Mouse (Mus musculus) Patski (cell line): ENCODE measurements around the gene Taf5l. TPM values are rescaled to one million over a fixed set of nuclear protein-coding genes. Genes with fewer than 3 reads are reported as not detected.
"Not testable (repeated sequence)": the region's sequence is repeated elsewhere in the genome, so short reads cannot be mapped to it uniquely, and the experiment has no call there.

Source experiments
- ATAC-seq: fragments of 100-300 bp; one replicate; pipeline ENCODE4 v1.8.0; 2021
- CTCF ChIA-PET: fragments of 350-600 bp; sonication (Branson Sonifier 250); formaldehyde crosslinking; loops from one replicate; lab custom pipeline; 2022; ENCODE audit warnings: inconsistent platforms; lab: Charles Lee
- POLR2A ChIA-PET: fragments of 350-600 bp; sonication (Branson Sonifier 250); formaldehyde crosslinking; loops from one replicate; lab custom pipeline; 2022; ENCODE audit warnings: antibody characterized with exemption, inconsistent platforms; lab: Charles Lee
- DNase-seq: peaks from one replicate; pipeline ENCODE4 v3.0.0-alpha.2; 2011; ENCODE audit warnings: low read depth, low spot score
- H3K27me3 ChIP-seq: fragments of 371-371 bp; one replicate; pipeline ENCODE4 v1.5.1; 2021
- CTCF ChIP-seq: fragments of 100-300 bp; IDR thresholded peaks from one replicate; pipeline ENCODE4 v1.5.1; 2021
- in situ Hi-C: fragments of 300-500 bp; cut with MboI; formaldehyde crosslinking; loops from 3 replicates; pipeline ENCODE4 v1.11.1; 2018; ENCODE audit warnings: low pct_unique_long_range_greater_than_20kb, mixed read lengths
- polyA plus RNA-seq: library from polyadenylated mRNA; unstranded; gene quantifications from one replicate; pipeline ENCODE4 v1.2.3, GENCODE M21; 2021

Taf5l gene
- polyA plus RNA-seq, 1 experiment from 2014 or later = 28.6 TPM

- in situ Hi-C loops = no loop called here
- CTCF ChIA-PET = interaction anchor here (1.8 kb wide), 1 partner anchor 33 kb away, joined by 6 read pairs; no protein-coding TSS in a partner anchor
- no peaks in the 10 kb centered on the region for H3K27me3 ChIP-seq
These were observed 38.3 kb downstream of the Taf5l start, which contains the start of gene Abcb10 for GRCm38 (mm10) chr8:123982826-123983400. Gene Abcb10 (minus strand): TSS chr8:123983122.

GRCm38 (mm10) chr8:123982291-123982793, 38.9 kb downstream of the Taf5l start:
- ATAC-seq (no peak), DNase-seq (no peak)
- ChIA-PET POLR2A (interaction anchor here (0.9 kb wide), 1 partner anchor 13 kb away, joined by 3 read pairs; no protein-coding TSS in a partner anchor), CTCF (interaction anchor here (1.8 kb wide), 1 partner anchor 32 kb away, joined by 6 read pairs; no protein-coding TSS in a partner anchor)
- H3K27me3 ChIP-seq = no peaks in the 10 kb centered on the region
- no peak for TF ChIP-seq CTCF
- in situ Hi-C loops = no loop called here

More at GRCm38 (mm10) chr8:123982826-123983400, 38.3 kb downstream of the Taf5l start, which contains the start of gene Abcb10:
- POLR2A ChIA-PET = interaction anchor here (0.9 kb wide), 1 partner anchor 12 kb away, joined by 3 read pairs; no protein-coding TSS in a partner anchor
- ATAC-seq (peak; percentile 91), DNase-seq (peak; percentile 73)
- no peak for TF ChIP-seq CTCF

- no peak for TF ChIP-seq CTCF
- DNase-seq (no peak), ATAC-seq (no peak)
- no peaks in the 10 kb centered on the region for H3K27me3 ChIP-seq
- CTCF ChIA-PET = interaction anchor here (1.8 kb wide), 1 partner anchor 31 kb away, joined by 6 read pairs; no protein-coding TSS in a partner anchor
- POLR2A ChIA-PET = no interaction called here
- in situ Hi-C loops = no loop called here
These were observed 39.5 kb downstream of the Taf5l start for GRCm38 (mm10) chr8:123981674-123982073.

DNA sequence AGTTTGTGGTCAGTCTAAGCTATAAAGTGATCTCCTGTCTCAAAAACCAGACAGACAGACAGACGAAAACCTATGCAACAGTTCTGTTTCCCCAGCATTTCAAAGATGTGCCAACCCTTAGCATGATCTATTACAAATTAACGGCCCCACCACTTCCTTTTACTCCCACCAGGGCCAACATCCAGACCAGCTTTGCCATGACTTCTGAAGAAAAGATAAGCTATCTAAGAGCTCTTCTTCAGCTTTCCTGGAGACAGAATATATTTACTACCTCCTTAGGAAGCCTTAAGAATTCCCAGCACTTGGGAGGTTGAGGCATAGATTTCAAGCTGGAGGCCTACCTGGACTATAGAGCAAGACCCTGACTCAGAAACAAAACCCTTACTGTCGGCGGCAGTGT, 41.0 kb downstream of the Taf5l start:
- no peak for TF ChIP-seq CTCF
- no peak for DNase-seq
- in situ Hi-C loops = no loop called here

GRCm38 (mm10) chr8:123978926-123979325, 42.3 kb downstream of the Taf5l start:
- TF ChIP-seq CTCF = no peak
- no peaks in the 10 kb centered on the region for H3K27me3 ChIP-seq
- ChIA-PET CTCF (interaction anchor here (1.0 to 1.3 kb wide), 2 partner anchors 15 to 189 kb away, joined by 3 read pairs; no protein-coding TSS in a partner anchor), POLR2A (no interaction called here)
- no peak for DNase-seq
- in situ Hi-C loops = no loop called here
- ATAC-seq = no peak

More for the DNA sequence above, 41.0 kb downstream of the Taf5l start:
- H3K27me3 ChIP-seq = no peaks in the 10 kb centered on the region
- ChIA-PET POLR2A (interaction anchor here (0.7 kb wide), 1 partner anchor 588 kb away, joined by 4 read pairs; no protein-coding TSS in a partner anchor), CTCF (no interaction called here)
- no peak for ATAC-seq

- DNase-seq (no peak), ATAC-seq (no peak)
- no peaks in the 10 kb centered on the region for H3K27me3 ChIP-seq
- CTCF ChIA-PET = interaction anchor here (1.0 to 1.3 kb wide), 2 partner anchors 16 to 189 kb away, joined by 3 read pairs; no protein-coding TSS in a partner anchor
- in situ Hi-C loops = no loop called here
- POLR2A ChIA-PET = no interaction called here
- TF ChIP-seq CTCF = no peak
These were observed 42.9 kb downstream of the Taf5l start for GRCm38 (mm10) chr8:123978166-123978838.

GRCm38 (mm10) chr8:123977499-123977898, 43.7 kb downstream of the Taf5l start:
- DNase-seq = no peak

DNA sequence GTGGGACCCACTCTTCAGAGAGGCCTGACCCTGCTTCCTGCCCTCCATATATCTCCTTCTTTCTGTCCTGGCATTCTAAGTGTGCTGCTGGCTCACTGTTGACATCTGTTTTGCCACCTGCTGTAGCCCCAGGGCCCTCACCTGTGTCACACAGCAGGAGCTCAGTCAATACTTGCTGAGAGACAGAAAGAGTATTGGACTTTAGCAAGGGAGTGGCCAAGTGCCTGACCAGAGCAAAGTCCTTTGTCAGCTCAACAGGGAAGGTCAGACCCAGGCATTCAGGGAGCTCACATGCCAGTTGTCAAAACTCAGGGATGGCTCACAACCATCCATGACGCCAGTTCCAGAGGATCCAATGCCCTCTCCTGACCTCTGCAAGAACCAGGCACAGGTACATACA, 47.7 kb downstream of the Taf5l start:
- no peaks in the 10 kb centered on the region for H3K27me3 ChIP-seq
- POLR2A ChIA-PET = no interaction called here
- CTCF ChIA-PET = no interaction called here
- DNase-seq (no peak), ATAC-seq (no peak)
- no peak for TF ChIP-seq CTCF
- in situ Hi-C loops = no loop called here

More at GRCm38 (mm10) chr8:123977499-123977898, 43.7 kb downstream of the Taf5l start:
- in situ Hi-C loops = no loop called here
- TF ChIP-seq CTCF = no peak
- no peaks in the 10 kb centered on the region for H3K27me3 ChIP-seq
- ChIA-PET CTCF (interaction anchor here (1.3 kb wide), 1 partner anchor 11 kb away, joined by 5 read pairs; no protein-coding TSS in a partner anchor), POLR2A (no interaction called here)
- ATAC-seq = no peak

DNA sequence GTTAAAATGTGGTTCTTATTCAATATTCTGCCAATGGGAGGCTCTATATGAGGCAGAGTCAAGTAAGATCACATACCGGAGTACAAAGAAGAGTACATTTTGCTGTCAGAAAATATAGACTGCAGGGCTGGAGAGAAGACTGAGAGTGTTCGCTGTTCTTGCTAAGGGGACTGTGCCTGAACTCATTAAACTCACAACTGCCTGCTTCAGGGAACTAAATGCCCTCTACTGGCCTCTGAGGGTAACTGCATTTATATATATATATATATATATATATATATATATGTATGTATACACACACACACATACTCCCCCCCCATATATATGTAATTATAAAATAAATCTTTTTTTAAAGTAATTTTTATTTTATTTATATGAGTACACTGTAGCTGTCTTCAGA, 54.3 kb downstream of the Taf5l start:
- DNase-seq (no peak), ATAC-seq (no peak)
- ChIA-PET POLR2A (interaction anchor here (0.6 kb wide), 1 partner anchor 210 kb away, joined by 6 read pairs; no protein-coding TSS in a partner anchor), CTCF (interaction anchor here (1.7 kb wide), 1 partner anchor 10 kb away, joined by 5 read pairs; no protein-coding TSS in a partner anchor)
- TF ChIP-seq CTCF = no peak
- in situ Hi-C loops = no loop called here
- no peaks in the 10 kb centered on the region for H3K27me3 ChIP-seq

DNA sequence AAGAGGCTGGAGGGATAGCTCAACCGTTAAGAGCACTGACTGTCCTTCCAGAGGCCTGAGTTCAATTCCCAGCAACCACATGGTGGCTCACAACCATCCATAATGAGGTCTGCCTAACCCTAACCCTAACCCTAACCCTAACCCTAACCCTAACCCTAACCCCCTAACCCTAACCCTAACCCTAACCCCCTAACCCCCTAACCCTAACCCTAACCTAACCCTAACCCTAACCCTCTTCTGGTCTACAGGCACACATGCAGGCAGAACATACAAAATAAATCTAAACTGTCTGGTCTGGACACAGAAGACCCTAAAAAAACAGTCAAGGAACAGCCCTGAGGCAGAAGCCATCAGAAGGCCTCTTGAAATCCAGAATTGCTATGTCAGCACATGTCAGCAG, 59.8 kb downstream of the Taf5l start:
- TF ChIP-seq CTCF = no peak
- POLR2A ChIA-PET = no interaction called here
- no peaks in the 10 kb centered on the region for H3K27me3 ChIP-seq

DNA sequence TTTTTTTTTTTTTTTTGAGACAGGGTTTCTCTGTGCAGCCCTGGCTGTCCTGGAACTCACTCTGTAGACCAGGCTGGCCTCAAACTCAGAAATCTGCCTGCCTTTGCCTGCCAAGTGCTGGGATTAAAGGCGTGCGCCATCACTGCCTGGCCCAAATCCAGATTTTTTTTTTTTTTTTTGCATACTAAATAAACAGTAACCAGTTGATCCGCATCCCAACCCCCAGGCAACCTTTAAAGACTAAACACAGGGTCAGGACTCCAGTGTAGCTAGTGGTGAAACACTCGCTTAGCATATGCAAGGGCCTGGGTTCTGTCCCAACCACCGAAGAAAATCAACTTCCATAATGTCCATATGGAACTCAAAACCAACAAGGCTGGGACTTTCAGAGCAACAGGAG, 60.6 kb downstream of the Taf5l start:
- CTCF ChIA-PET, in situ Hi-C loops, ATAC-seq, H3K27me3 ChIP-seq, POLR2A ChIA-PET, DNase-seq: not testable (repeated sequence)

More for the DNA sequence above, 59.8 kb downstream of the Taf5l start:
- DNase-seq (no peak), ATAC-seq (no peak)
- CTCF ChIA-PET = no interaction called here
- in situ Hi-C loops = no loop called here
